Mouse (Mus musculus) spleen, embryonic (tissue): ENCODE data around the gene Tspan15.

ENCODE experiments used
- CTCF ChIA-PET: fragments of 350-600 bp; sonication (Branson Sonifier 250); formaldehyde crosslinking; loops from one replicate; lab custom pipeline; 2022; lab: Charles Lee

Gene Tspan15

GRCm38 (mm10) chr10:62230708-62231394 lies at the start of gene Tspan15:
TSS of gene Tspan15 (minus strand) at chr10:62231251.
- CTCF ChIA-PET: no interaction called here

GRCm38 (mm10) chr10:62279671-62280070 lies 48.6 kb upstream of the Tspan15 start:
- CTCF ChIA-PET: no interaction called here

GRCm38 (mm10) chr10:62279066-62279465 lies 48.0 kb upstream of the Tspan15 start:
- CTCF ChIA-PET: no interaction called here

GRCm38 (mm10) chr10:62277499-62278293 lies 46.6 kb upstream of the Tspan15 start:
- CTCF ChIA-PET: interaction anchor here (0.6 kb wide), 2 partner anchors 52 to 511 kb away, joined by 3 read pairs; no protein-coding TSS in a partner anchor

GRCm38 (mm10) chr10:62275235-62275634 lies 44.2 kb upstream of the Tspan15 start:
- CTCF ChIA-PET: no interaction called here

GRCm38 (mm10) chr10:62269278-62269677 lies 38.2 kb upstream of the Tspan15 start:
- CTCF ChIA-PET: no interaction called here

GRCm38 (mm10) chr10:62264299-62264698 lies 33.2 kb upstream of the Tspan15 start:
- CTCF ChIA-PET: no interaction called here

- CTCF ChIA-PET: interaction anchor here (0.6 kb wide), 1 partner anchor 378 kb away, joined by 3 read pairs; no protein-coding TSS in a partner anchor
These were observed 30.2 kb upstream of the Tspan15 start for GRCm38 (mm10) chr10:62261115-62261886.

- CTCF ChIA-PET: no interaction called here
These were observed 27.2 kb upstream of the Tspan15 start for GRCm38 (mm10) chr10:62258298-62258697.

GRCm38 (mm10) chr10:62252496-62253235 lies 21.6 kb upstream of the Tspan15 start:
- CTCF ChIA-PET: no interaction called here

GRCm38 (mm10) chr10:62252000-62252488 lies 21.0 kb upstream of the Tspan15 start, which contains the start of gene Tacr2:
TSS of gene Tacr2 (plus strand) at chr10:62252438.
- CTCF ChIA-PET: no interaction called here

- CTCF ChIA-PET: no interaction called here
These were observed 16.8 kb upstream of the Tspan15 start for GRCm38 (mm10) chr10:62247815-62248214.

GRCm38 (mm10) chr10:62247156-62247555 lies 16.1 kb upstream of the Tspan15 start:
- CTCF ChIA-PET: no interaction called here

- CTCF ChIA-PET: no interaction called here
These were observed 13.0 kb upstream of the Tspan15 start for GRCm38 (mm10) chr10:62244067-62244466.

GRCm38 (mm10) chr10:62242896-62243295 lies 11.8 kb upstream of the Tspan15 start:
- CTCF ChIA-PET: no interaction called here

- CTCF ChIA-PET: no interaction called here
These were observed 11.3 kb upstream of the Tspan15 start for GRCm38 (mm10) chr10:62242358-62242757.

- CTCF ChIA-PET: no interaction called here
These were observed 8.2 kb upstream of the Tspan15 start for GRCm38 (mm10) chr10:62239270-62239669.

GRCm38 (mm10) chr10:62238688-62239087 lies 7.6 kb upstream of the Tspan15 start:
- CTCF ChIA-PET: no interaction called here

GRCm38 (mm10) chr10:62237205-62237604 lies 6.2 kb upstream of the Tspan15 start:
- CTCF ChIA-PET: interaction anchor here (0.6 kb wide), 1 partner anchor 55 kb away, joined by 6 read pairs; no protein-coding TSS in a partner anchor

GRCm38 (mm10) chr10:62236165-62236564 lies 5.1 kb upstream of the Tspan15 start:
- CTCF ChIA-PET: no interaction called here

- CTCF ChIA-PET: no interaction called here
These were observed 760 bp upstream of the Tspan15 start for GRCm38 (mm10) chr10:62231811-62232210.
